Mouse (Mus musculus) bone marrow macrophage, adult 2 months (primary cell): ENCODE data around the gene Eif4e.
A peak's percentile ranks its signal among the peaks of the same experiment; 100 is the strongest.

Experiments
- CTCF ChIP-seq: IDR thresholded peaks from 2 replicates; pipeline ENCODE4 v1.5.1; 2012; ENCODE audit warnings: low read depth, mild to moderate bottlenecking, low read length, moderate library complexity
- POLR2A ChIP-seq: IDR thresholded peaks from 2 replicates; pipeline ENCODE4 v1.6.1; 2012; ENCODE audit warnings: mild to moderate bottlenecking, low read depth, low read length, borderline replicate concordance

GRCm38 (mm10) chr3:138506749-138507148, 19.2 kb upstream of the Eif4e start:
- TF ChIP-seq CTCF: peak; percentile 26; the same call in 1 of the 2 replicates
- no peak for TF ChIP-seq POLR2A
